Comparison of ENCODE assay signal across 24 mouse cellular contexts in genomic region chr6:108896525-108897087, GRCm38 (mm10).
DNase-seq lines count a peak whose midpoint lies in the region; ATAC-seq and TF ChIP-seq lines count a peak whose summit lies in the region.
"Had no signal": no experiment of that assay in that cellular context is flagged by ENCODE, and none has a peak within 500 bp of the region (broad histone marks: within the 10 kb centered on the region; RNA-seq: fewer than 3 reads in every experiment).

No protein-coding gene starts in this region.

- H3K9ac ChIP-seq in liver, postnatal 0 days (replicated peaks), result no peak overlapping the region
- H3K9ac ChIP-seq: heart, embryonic 15.5 days; liver, embryonic 15.5 days; lung, embryonic 15.5 days; midbrain, embryonic 12.5 days; neural tube, embryonic 12.5 days had no signal

- no peaks in the 10 kb centered on the region for H3K9me3 ChIP-seq in liver, postnatal 0 days (ENCODE audit: low read length)
- H3K9me3 ChIP-seq: heart, embryonic 10.5 days; heart, embryonic 15.5 days; liver, embryonic 15.5 days; lung, embryonic 15.5 days; midbrain, embryonic 12.5 days; neural tube, embryonic 12.5 days had no signal

- no peaks in the 10 kb centered on the region for H3K36me3 ChIP-seq in kidney, adult 2 months (ENCODE audit: control insufficient read depth, insufficient read depth, low read length)
- no peaks in the 10 kb centered on the region for H3K36me3 ChIP-seq in liver, postnatal 0 days (replicated peaks; ENCODE audit: insufficient read depth, low read length)
- H3K36me3 ChIP-seq: heart, embryonic 10.5 days; heart, embryonic 15.5 days; liver, embryonic 15.5 days; lung, embryonic 15.5 days; midbrain, embryonic 12.5 days; neural tube, embryonic 12.5 days had no signal

- 82% methylated on average over 8 of the region's 8 CpGs for WGBS in kidney, adult 2 months
- WGBS in liver, postnatal 0 days (ENCODE audit: insufficient replicate concordance), result 79% methylated on average over 8 of the region's 8 CpGs

- no peak for TF ChIP-seq CTCF in cortical plate, adult 2 months (IDR thresholded peaks at IDR 0.05; ENCODE audit: extremely low read depth, insufficient read depth, low read length)
- no peak for TF ChIP-seq CTCF in kidney, adult 2 months (conservative IDR thresholded peaks at IDR 0.05; ENCODE audit: insufficient read depth, insufficient read length, low read depth, low read length)
- no peak for TF ChIP-seq CTCF in liver, postnatal 0 days (IDR thresholded peaks at IDR 0.05; ENCODE audit: low read depth)

- H3K4me1 ChIP-seq in cortical plate, adult 2 months (ENCODE audit: control insufficient read depth, insufficient read depth, low read length), result peaks cover 6% of the 10 kb centered on the region
- H3K4me1 ChIP-seq in kidney, adult 2 months (ENCODE audit: control insufficient read depth, insufficient read depth, low read length), result no peaks in the 10 kb centered on the region
- H3K4me1 ChIP-seq in liver, postnatal 0 days (ENCODE audit: insufficient read depth), result no peaks in the 10 kb centered on the region
- H3K4me1 ChIP-seq: heart, embryonic 10.5 days; heart, embryonic 15.5 days; liver, embryonic 15.5 days; lung, embryonic 15.5 days; midbrain, embryonic 12.5 days; neural tube, embryonic 12.5 days had no signal

- ATAC-seq in liver, postnatal 0 days, result no peak
- ATAC-seq: forebrain, embryonic 16.5 days; hindbrain, embryonic 16.5 days had no signal

- no peak for TF ChIP-seq POLR2A in cortical plate, adult 2 months (IDR thresholded peaks at IDR 0.05; ENCODE audit: extremely low read depth, insufficient read depth, low read length)
- no peak for TF ChIP-seq POLR2A in kidney, adult 2 months (IDR thresholded peaks at IDR 0.05; ENCODE audit: low read depth, low read length)

- no peak overlapping the region for H3K4me2 ChIP-seq in liver, postnatal 0 days (ENCODE audit: low read depth, low read length)
- H3K4me2 ChIP-seq: heart, embryonic 15.5 days; liver, embryonic 15.5 days; lung, embryonic 15.5 days; midbrain, embryonic 12.5 days; neural tube, embryonic 12.5 days had no signal

- H3K27ac ChIP-seq in cortical plate, adult 2 months (ENCODE audit: insufficient read depth, low read length), result peak overlapping the region; percentile 97
- H3K27ac ChIP-seq in kidney, adult 2 months (ENCODE audit: insufficient read depth, low read depth, low read length), result no peak overlapping the region
- H3K27ac ChIP-seq in liver, postnatal 0 days (ENCODE audit: low read depth), result no peak overlapping the region
- H3K27ac ChIP-seq: heart, embryonic 10.5 days; heart, embryonic 15.5 days; liver, embryonic 15.5 days; lung, embryonic 15.5 days; midbrain, embryonic 12.5 days; neural tube, embryonic 12.5 days had no signal

- peak; percentile 47 for DNase-seq in left cerebral cortex, adult 11 months (ENCODE audit: low spot score)
- no peak for DNase-seq in left cerebral cortex, postnatal 4 days
- peak; percentile 18 to 52 for DNase-seq in frontal cortex, postnatal 36 days (ENCODE audit: low spot score in 2 of 2)
- DNase-seq in left cerebral cortex, postnatal 25 days (ENCODE audit: low spot score in 2 of 2), result peak; percentile 32 to 85
- no peak for DNase-seq in kidney, adult 2 months
- no peak for DNase-seq in liver, postnatal 0 days
- DNase-seq: B cell, adult 2 months; cerebellum, adult 18-20 months; cerebellum, postnatal 10 days; kidney, adult 18-20 months; kidney, postnatal 10 days; lung, postnatal 36 days; thymus, postnatal 4 days had no signal

- TF ChIP-seq EP300 in liver, postnatal 0 days (IDR thresholded peaks at IDR 0.05; ENCODE audit: low read depth), result no peak

- no peaks in the 10 kb centered on the region for H3K27me3 ChIP-seq in kidney, adult 2 months (replicated peaks; ENCODE audit: control insufficient read depth, insufficient read depth, low read length)
- H3K27me3 ChIP-seq in liver, postnatal 0 days (ENCODE audit: insufficient read depth, low read length), result no peaks in the 10 kb centered on the region
- H3K27me3 ChIP-seq: heart, embryonic 15.5 days; liver, embryonic 15.5 days; lung, embryonic 15.5 days; midbrain, embryonic 12.5 days; neural tube, embryonic 12.5 days had no signal

- no peak overlapping the region for H3K4me3 ChIP-seq in cortical plate, adult 2 months (ENCODE audit: insufficient read depth, low read length)
- H3K4me3 ChIP-seq in kidney, adult 2 months (ENCODE audit: insufficient read depth, low read depth, low read length), result no peak overlapping the region
- no peak overlapping the region for H3K4me3 ChIP-seq in liver, postnatal 0 days (ENCODE audit: low read depth, low read length)
- H3K4me3 ChIP-seq: erythroblast, embryonic 14.5 days; heart, embryonic 10.5 days; heart, embryonic 15.5 days; liver, embryonic 15.5 days; lung, embryonic 15.5 days; midbrain, embryonic 12.5 days; myocyte; neural tube, embryonic 12.5 days had no signal

- intact Hi-C loops in left cerebral cortex, postnatal 4 days (cut with DNase I), result no loop called here
- intact Hi-C loops in left cerebral cortex, postnatal 25 days (cut with DNase I), result loop anchor here (2.0 kb wide), 1 partner anchor 32 kb away; no protein-coding TSS in a partner anchor

Comparison
In these comparisons a context has a peak if more than half of its experiments do, and no peak if none do; other contexts are left out.
1. DNase-seq: peak in left cerebral cortex, adult 11 months (single experiment), frontal cortex, postnatal 36 days (2 of 2) and left cerebral cortex, postnatal 25 days (2 of 2); none in left cerebral cortex, postnatal 4 days (single experiment), kidney, adult 2 months (single experiment) and liver, postnatal 0 days (single experiment).